Mouse (Mus musculus) liver, embryonic 12.5 days (tissue): ENCODE measurements around the gene Nhlrc1. TPM values are rescaled to one million over a fixed set of nuclear protein-coding genes. Genes with fewer than 3 reads are reported as not detected.

Experiments
- ATAC-seq: fragments of 200-750 bp; cut with Nextera tagmentation; 2 replicates; pipeline ENCODE4 v1.8.0; 2017; ENCODE audit warnings: moderate number of reproducible peaks, mild to moderate bottlenecking, moderate library complexity
- H3K27ac ChIP-seq: fragments of 300-500 bp; sonication (generic); 2 replicates; pipeline ENCODE4 v1.5.1; 2016; ENCODE audit warnings: mild to moderate bottlenecking
- H3K27me3 ChIP-seq: fragments of 300-500 bp; sonication (generic); replicated peaks from 2 replicates; pipeline ENCODE4 v1.6.1; 2016; ENCODE audit warnings: mild to moderate bottlenecking, moderate library complexity
- H3K36me3 ChIP-seq: fragments of 300-500 bp; sonication (generic); 2 replicates; pipeline ENCODE4 v1.6.1; 2016; ENCODE audit warnings: mild to moderate bottlenecking, moderate library complexity
- H3K4me1 ChIP-seq: fragments of 300-500 bp; sonication (generic); 2 replicates; pipeline ENCODE4 v1.6.1; 2016
- H3K4me2 ChIP-seq: fragments of 300-500 bp; sonication (generic); 2 replicates; pipeline ENCODE4 v1.6.1; 2016; ENCODE audit warnings: mild to moderate bottlenecking, moderate library complexity
- H3K4me3 ChIP-seq: fragments of 300-500 bp; sonication (generic); 2 replicates; pipeline ENCODE4 v1.5.1; 2016; ENCODE audit warnings: mild to moderate bottlenecking, moderate library complexity
- H3K9ac ChIP-seq: fragments of 300-500 bp; sonication (generic); 2 replicates; pipeline ENCODE4 v1.6.1; 2016; ENCODE audit warnings: mild to moderate bottlenecking, moderate library complexity
- H3K9me3 ChIP-seq: fragments of 300-500 bp; sonication (generic); replicated peaks from 2 replicates; pipeline ENCODE4 v1.6.1; 2016; ENCODE audit warnings: mild to moderate bottlenecking, moderate library complexity
- WGBS: fragments of 180-500 bp; shearing (Covaris S2); methylation state at CpG from one replicate; pipeline ENCODE4 v1.1.7; 2016; ENCODE audit not compliant: insufficient replicate concordance; 5-methylcytosine and 5-hydroxymethylcytosine counted together
- polyA plus RNA-seq: library from polyadenylated mRNA; unstranded; fragments of >200 nt; fragmentation: Nextera tagmentation; extraction: Ambion mirVana; gene quantifications from 2 replicates; pipeline ENCODE4 v1.2.1, GENCODE M21; 2016

The Nhlrc1 gene
- polyA plus RNA-seq, 1 experiment from 2014 or later = 1.0 TPM

DNA sequence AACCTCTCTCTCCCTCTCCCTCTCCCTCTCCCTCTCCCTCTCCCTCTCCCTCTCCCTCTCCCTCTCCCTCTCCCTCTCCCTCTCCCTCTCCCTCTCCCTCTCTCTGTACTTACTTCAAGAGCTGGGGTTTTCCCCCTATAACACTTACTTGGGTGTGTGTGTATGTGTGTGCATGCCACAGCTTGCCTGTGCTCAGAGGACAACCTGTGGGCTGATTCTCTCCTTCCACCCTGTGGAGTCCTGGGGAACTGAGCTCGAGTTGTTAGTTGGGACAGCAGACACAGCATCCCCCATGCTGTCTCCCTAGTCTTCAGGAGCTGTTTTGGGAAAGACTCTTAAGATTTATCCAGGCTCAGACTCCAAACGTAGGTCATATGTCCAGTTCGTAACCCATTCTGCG is 47.3 kb downstream of the Nhlrc1 start:
- Histone ChIP-seq H3K4me1 (no peaks in the 10 kb centered on the region), H3K4me3 (no peak overlapping the region), H3K27me3 (0 out of 2 replicates have a peak, but pooled peaks cover 9% of the 10 kb centered on the region), H3K36me3 (no peaks in the 10 kb centered on the region), H3K9me3 (no peaks in the 10 kb centered on the region), H3K4me2 (no peak overlapping the region), H3K27ac (no peak overlapping the region), H3K9ac (no peak overlapping the region)
- 65% methylated on average over 4 of the region's 4 CpGs for WGBS
- no peak for ATAC-seq

Other genes starting within 250 kb of the Nhlrc1 start
- gene Kif13a, start 85.0 kb downstream of the Nhlrc1 start, polyA plus RNA-seq = 6.9 and 7.8 TPM in 2 replicates
- gene Kdm1b, start 28.6 kb upstream of the Nhlrc1 start, polyA plus RNA-seq = 4.1 and 4.8 TPM in 2 replicates
- 10.0 and 10.1 TPM in 2 replicates for gene Tpmt, start 29.9 kb upstream of the Nhlrc1 start, polyA plus RNA-seq
- 421 and 461 TPM in 2 replicates for gene Dek, start 91.4 kb upstream of the Nhlrc1 start, polyA plus RNA-seq
- gene Rnf144b, start 107.8 kb upstream of the Nhlrc1 start, polyA plus RNA-seq = 0.61 and 0.68 TPM in 2 replicates